Mouse (Mus musculus) small intestine, adult 2 months (tissue): ENCODE data around the gene Dcpp3.

Experiments used
- CTCF ChIP-seq: fragments of 200-500 bp; IDR thresholded peaks from 2 replicates; pipeline ENCODE4 v1.5.1; 2012; ENCODE audit warnings: low read depth, mild to moderate bottlenecking, control low read depth, inconsistent platforms, low read length, moderate library complexity, mixed read lengths; ENCODE audit not compliant: insufficient replicate concordance, insufficient read length; ENCODE audit errors: extremely low read depth
- POLR2A ChIP-seq: fragments of 200-500 bp; IDR thresholded peaks from 2 replicates; pipeline ENCODE4 v1.6.1; 2012; ENCODE audit warnings: low read depth, mild to moderate bottlenecking, control low read depth, inconsistent platforms, low read length, moderate library complexity

- no peak for TF ChIP-seq POLR2A
- TF ChIP-seq CTCF = no peak
Observed at GRCm38 (mm10) chr17:23955174-23955573, 37.9 kb downstream of the Dcpp3 start, which contains the start of gene Sbpl.
